Mouse (Mus musculus): ENCODE measurements around the gene Vasn.

DNA sequence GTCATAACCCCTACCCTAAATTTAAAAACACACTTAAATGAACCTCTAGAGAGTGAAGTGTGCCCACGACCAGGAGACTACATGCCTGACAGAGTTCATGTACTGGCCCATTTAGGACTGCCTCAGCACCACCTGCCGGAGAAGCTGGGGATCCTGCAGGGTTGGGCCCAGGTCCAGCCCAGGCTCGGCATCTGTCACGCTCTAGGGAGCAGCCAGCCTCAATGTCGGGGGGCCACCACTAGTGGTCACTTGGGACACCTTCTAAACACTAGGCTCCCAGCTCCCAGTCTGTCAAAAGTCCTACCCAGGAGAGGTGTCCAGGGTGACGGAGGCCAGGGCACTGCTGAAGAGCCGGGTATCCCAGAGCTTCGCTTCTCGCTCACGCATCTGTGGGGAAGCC is 15.0 kb downstream of the Vasn start:
- no peak for TF ChIP-seq ZC3H11A (IDR thresholded peaks at IDR 0.05; ENCODE audit: borderline replicate concordance, low read depth, low read length)
- no peak for TF ChIP-seq ZNF384 (IDR thresholded peaks at IDR 0.05; ENCODE audit: low read depth, low read length)
- TF ChIP-seq HCFC1 (IDR thresholded peaks at IDR 0.05; ENCODE audit: borderline replicate concordance, insufficient read depth, low read length): no peak

Measured in ES-E14 (cell line).